Mouse (Mus musculus) adrenal gland, postnatal 14 days (tissue): Measurements from ENCODE around the gene Prss27. TPM values are rescaled to one million over a fixed set of nuclear protein-coding genes. Genes with fewer than 3 reads are reported as not detected.
"Not testable (repeated sequence)": the region's sequence is repeated elsewhere in the genome, so short reads cannot be mapped to it uniquely, and the experiment has no call there.

Experiments
- DNase-seq: peaks from one replicate; pipeline ENCODE4 v3.0.0; 2021; ENCODE audit warnings: mixed read lengths
- total RNA-seq: library from RNA; stranded (reverse); gene quantifications from 2 replicates; pipeline ENCODE4 v1.2.3, GENCODE M21; 2021

The Prss27 gene
- total RNA-seq, 1 experiment from 2014 or later = 1.6 TPM

DNA sequence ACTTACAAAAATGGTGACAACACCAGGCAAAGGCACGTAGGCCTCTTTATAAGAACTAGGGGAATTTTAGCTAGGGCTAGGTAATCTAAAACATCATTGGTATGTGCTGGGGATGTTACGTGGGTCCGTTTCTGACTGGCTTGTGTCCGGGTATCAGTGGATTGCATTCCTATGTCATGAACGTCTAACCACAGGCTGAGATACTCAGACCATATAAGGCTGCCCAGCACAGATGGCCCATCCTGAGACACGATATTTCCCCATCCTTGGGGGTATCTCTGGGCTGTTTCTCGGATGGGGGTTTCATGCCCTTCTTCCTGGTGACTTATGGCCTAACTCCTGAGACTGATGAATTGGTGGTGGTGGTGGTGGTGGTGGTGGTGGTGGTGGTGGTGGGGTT, 2.9 kb upstream of the Prss27 start:
- DNase-seq = no peak

DNA sequence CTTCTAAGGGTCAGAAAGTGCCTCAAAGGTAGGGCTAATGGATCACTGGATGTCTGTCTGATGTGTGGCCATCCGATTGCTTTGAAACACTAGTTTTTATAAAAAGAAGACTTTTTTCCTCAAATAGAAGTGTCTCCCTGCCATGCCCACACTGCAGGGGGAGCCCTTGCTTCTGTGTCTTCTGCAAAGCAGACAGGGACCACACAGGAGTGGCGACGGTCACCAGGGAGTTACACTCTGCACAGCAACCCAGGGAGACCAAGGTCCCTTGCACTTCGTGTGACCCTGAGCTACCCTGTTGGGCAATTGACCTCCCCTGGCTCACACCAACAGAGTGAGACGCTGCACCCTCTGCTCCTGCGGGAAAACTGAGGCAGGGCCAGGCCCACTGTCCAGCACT, 990 bp upstream of the Prss27 start:
- DNase-seq = peak; percentile 69

DNA sequence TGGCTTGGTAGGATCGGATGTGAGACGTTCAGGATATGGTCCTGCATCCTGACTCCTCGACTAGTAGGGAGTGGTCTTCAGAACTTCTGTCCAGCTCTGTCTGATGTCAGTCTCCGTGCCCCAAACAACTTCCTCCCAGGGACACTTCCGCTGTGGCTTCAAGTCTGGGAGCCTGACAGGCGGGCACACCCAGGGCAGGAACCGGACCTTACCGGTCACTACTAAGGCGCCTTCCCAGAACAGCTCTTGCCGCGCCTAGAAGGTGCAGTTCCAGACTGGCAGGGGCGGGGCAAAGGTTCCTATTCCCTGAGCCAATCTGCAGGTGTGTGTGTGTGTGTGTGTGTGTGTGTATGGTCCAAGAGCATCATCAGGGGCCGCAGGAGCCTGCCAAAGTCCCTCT, 584 bp upstream of the Prss27 start:
- no peak for DNase-seq

DNA sequence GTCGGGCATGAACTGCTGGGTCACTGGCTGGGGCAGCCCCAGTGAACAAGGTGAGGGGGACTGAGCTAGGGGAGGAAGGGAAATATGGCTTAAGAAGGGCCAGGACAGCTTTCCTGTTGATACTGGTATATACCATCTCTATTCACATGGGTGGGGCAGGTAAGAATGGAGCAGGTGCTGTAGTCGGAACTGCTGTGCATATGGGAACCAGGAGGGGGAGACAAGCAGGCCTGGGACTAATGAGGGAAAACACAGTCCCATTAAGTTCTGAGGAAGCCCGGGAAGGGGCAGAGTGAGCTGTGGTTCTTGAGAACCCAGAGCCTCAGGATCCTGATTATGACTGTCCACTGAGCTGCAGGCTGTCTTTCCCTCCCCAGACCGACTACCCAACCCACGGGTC, 6.5 kb downstream of the Prss27 start:
- no peak for DNase-seq

DNA sequence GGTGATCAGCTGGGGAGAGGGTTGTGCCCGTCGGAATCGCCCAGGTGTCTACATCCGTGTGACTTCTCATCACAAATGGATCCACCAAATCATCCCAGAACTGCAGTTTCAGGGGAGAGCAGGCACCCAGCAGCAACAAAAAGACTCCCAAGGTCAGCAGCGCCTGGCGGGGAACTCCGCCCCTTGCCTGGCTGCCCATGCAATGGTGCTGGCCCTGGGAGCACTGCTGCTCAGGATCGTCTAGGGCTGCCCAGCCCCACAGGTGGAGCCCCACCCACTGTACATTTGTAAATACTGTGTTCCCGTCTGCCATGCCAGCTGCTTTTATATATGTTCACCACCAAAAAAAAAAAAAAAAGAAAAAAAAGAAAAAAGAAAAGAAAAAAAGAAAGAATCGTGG, 7.7 kb downstream of the Prss27 start:
- DNase-seq = peak; percentile 63

DNA sequence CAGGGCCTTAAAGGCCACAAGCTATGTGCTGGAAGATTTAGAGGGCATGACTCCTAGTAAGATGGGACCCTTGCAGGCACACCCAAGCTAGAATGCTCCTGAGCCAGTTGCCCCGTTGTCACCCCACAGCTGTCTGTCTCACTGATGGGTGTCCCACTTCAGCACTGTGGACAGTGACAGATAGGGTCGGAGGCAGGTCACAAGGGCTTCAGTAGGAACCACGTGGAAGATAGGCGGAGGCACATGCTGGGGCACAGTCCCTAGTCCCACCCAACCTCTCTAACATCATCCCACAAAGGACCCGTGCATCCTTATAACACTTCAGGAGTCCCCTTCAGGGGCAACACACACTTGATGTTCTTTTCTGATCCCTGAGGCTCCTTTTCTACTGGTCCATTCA, 8.1 kb downstream of the Prss27 start:
- no peak for DNase-seq

DNA sequence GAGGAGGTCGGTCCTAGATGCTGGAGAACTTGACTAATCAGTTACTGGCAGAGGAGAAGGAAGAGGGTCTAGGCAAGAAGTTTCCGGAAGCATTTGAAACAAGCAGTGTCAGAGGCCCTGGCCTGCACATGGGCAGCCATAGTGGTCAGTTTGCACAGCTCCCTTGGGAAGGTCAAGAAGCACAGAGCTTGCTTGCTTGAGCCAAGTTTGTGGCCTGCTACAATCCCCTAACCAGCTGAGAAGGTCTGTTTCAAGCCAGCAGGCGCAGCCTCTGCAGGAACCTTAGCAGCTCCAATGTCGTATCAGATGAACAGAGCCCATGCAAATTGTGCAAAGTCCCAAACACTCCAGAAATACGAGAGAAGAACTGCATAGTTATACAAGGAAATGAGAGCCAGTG, 10.1 kb downstream of the Prss27 start:
- no peak for DNase-seq

DNA sequence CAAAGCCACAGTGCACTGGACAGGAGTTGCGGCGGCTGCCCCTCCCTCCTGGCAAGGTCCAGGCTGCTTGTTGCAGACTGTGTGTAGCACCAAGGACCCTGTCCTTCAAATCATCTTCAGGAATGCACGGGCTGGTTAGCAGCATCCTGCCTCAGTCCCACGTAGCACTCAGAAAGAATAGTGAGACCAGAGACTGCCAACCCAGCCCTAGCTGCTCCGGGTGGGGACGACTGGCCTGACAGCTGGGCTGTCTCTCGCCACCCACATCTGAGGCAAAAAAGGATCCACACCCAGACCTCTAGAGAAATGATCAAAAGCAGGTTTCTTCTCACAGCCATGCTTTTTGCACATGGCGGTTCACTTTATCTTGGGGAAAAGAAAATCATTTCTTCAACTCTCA, 11.1 kb downstream of the Prss27 start:
- peak; percentile 32 for DNase-seq

DNA sequence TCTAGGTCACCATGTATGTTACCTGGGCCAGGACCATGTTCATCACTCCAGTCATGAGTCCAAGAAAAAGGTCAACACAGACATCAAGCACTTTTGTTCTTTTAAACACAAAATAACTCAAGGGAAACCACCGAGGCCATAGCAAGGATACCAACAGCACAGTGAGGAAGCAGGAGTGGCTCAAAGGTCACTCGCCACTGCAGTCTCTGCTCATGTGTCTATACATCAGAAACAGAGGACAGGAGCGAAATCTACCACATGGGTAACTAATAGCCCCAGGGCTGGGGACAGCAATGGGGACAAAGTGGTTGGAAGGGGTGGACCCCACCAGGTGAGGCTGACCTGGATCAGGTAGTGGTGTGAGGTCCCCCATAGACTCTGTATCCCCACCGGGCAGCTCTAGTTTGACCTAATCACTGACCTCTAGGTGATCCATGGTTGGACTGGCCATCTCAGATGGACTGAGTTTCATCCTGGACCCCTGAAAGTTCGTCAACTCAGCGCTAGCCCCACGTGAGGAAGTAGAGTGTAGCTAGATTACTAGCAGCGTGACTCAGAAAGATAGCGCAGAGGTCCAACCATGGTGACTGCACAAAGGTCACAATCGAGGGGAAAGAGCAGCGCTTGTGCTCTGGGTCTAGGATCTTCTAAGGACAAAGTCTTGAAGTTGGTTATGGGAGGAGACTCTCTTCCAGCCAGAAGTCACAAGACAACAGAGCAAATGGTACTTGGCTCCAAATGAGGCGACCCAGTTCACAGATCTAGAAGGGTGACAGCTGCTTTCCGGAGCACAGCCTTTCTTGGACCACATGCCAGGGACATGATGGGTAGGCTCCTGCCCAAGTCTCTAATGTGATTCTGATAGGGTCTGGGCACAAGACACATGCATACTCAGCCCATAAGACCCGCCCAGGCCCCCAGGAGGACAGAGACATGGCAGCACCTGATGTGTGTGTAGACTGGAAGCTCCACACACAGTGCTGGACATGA, 19.0 kb downstream of the Prss27 start:
- DNase-seq = no peak

DNA sequence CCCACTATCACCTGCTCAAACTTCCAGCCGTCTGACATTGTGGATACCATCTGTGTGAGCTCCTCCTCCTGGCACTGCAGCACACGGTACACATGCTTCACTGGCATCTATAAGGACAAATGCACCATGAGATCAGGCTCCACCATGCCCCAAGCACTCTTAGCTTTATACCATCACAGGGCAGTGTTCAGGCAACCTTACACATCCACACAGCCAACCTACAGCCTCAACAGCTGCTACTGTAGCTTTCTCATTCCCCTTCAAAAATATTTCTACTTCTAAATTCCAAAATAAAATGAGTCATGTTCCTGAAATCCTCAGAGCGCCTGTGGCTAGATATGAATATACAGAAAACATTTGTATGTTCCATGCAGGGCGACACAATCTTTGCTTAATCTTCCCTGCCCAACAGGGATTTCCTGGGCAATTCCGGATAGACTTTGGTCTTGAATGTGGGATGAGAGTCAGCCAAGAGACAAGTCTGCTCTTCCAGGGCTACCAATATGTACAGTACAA, 19.8 kb downstream of the Prss27 start:
- DNase-seq = no peak

DNA sequence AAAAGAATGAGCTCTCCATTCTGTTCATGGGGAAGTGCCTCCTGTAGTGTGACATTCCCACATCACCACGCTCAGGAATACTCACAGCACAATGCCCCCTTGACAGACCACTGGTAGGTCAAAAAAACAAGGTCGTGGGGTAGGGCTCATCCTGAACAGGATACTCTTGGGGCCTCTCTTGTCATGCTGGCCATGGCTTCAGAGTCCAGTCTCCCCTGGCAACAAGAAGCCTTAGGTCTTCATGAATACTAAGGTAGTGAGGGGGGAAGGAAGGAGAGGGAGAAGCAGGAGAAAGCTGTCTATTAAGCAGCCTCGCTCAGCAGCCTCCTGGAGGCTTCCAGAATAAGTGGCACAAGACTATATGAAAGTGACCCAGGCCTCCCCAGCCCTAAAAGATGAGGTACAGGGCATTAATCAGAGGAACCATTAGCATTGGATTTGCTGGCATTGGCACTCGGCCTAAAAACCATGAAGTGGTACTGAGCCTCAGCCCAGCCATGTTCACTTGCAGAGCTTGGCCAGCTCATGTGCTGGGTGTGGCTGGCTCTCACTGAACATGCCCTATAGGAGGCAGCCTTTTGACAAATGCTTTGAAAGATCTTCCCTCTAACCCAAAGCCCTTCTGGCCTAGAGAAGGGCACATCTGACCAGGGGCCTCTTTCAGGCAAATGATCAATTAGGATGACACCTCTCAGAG, 24.7 kb downstream of the Prss27 start:
- DNase-seq = no peak

DNA sequence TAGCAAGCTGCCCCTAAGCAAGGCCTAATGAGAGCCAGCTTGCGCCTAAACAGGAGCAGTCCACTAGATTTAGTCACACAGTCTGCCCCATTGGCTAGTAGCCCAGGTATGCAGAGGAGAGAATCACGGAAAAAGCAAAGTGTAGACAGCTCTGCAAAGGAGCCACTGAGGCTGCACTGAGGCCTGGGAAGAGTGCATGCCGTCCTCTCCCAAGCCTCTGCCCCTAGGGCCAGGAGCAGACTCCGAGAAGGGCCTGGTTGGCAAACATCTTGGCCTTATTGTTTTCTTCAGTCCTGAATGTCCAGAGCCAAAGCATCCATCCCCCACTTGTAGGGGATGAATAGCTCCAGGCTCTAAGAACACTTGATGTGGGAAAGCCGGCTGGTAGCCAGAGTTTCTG, 30.3 kb downstream of the Prss27 start:
- DNase-seq = no peak

DNA sequence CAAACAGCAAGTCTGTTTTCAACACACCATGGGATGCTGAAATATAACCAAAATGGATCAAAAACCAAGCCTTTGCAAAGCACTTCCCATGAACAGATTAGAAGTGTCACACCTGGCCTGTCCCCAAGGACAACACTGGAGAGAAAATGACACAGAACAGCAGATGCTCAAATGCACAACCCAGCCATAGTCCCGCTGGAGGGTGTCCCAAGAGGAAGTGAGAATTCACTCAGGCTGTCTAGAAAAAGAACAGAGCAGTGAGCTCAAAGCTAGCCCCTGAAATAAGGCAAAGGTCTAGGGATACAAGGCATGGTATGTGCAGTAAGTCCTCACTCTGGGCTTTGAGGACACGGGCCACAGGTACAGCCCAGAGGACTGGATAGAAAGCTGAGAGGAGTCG, 31.6 kb downstream of the Prss27 start:
- no peak for DNase-seq

DNA sequence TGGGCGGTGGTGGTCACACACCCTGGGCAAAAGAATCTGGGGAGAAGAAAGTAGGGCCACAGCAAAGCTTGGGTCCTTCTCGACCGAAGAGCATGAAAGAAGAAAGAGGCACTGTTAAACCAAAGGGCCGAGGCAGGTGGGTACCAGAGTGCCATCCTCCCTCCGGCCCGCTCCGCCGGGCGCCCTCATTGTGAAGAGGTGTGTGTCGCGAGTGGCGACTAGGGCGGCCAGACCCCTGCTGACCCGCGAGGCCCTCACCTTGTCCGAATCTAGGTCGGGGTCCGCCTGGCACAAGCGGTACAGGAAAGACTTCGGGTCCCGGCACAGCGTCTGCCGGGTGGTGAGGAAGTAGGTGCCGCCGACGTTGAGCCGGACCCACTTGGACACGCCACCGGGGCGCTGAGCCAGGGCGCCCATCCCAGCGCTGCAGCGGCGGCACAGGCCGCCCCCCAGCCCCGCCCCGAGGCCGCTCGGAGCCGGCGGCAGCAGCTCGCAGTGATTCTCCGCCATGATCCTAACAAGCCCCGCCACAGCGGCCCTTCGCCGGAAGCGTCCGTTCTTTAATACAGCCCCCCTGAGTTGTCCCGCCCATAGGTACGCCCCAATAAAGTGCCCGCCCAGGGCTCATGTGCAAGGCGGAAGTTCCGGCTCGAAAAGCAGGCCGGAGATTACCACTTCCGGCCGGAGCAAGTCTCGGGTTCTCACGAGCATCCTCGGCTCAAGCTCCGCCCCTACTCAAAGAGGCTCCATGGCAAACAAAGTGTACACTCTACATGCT, 35.2 kb downstream of the Prss27 start, which contains the start of gene Kctd5:
Gene Kctd5, minus strand, starts transcription at position 567 of the 778 bp plus-strand sequence.
- DNase-seq = peak; percentile 97

DNA sequence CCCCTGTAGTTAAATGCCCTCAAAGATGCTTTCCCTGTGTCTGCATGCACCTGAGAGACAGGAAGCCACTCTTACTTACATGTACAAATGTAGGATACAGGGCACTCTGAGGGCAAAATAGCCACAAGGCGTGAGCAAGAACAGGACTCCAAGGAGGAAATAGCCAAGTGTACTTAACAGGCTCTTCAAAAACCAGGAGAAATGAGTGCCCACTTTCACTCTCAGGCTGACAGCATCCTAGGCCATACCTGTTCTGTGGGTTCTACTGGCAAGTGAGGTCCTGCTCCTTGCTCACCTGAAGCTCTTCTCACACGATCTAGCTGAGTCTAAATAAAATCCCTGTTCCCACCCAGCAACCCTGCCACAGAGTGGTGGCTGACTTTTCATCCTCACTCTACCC, 39.2 kb downstream of the Prss27 start:
- no peak for DNase-seq

DNA sequence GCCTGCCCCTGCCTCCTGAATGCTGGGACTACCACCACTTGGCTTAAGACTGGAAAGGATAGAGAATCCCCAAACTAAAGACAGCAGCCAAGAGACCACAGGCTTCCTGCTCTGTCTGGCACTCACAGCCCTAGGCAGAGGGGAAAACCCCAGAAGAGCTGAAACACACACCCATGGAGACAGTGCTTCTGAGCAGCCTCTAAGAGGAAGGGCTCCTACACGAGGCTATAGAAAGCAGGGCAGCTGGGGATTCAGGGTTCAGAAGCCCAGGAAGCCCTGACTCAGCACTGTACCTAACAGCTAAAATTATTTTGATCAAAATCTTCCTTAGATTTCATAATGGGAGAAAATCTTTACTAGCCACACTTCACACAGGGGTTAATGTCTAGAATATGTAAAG, 46.6 kb downstream of the Prss27 start:
- DNase-seq = no peak

DNA sequence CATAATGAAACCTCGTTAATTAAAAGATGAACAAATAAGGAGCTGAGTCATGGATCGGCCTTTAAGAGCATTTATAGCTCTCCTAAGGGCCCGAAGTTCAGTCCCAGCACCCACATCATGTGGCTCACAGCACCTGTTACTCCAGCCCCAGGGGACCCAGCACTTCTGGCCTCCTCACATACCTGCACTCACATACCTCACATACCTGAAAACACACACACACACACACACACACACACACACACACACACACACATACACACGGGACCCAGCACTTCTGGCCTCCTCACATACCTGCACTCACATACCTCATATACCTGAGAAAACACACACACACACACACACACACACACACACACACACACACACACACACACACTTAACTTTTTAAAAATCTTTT, 48.5 kb downstream of the Prss27 start:
- DNase-seq = not testable (repeated sequence)

DNA sequence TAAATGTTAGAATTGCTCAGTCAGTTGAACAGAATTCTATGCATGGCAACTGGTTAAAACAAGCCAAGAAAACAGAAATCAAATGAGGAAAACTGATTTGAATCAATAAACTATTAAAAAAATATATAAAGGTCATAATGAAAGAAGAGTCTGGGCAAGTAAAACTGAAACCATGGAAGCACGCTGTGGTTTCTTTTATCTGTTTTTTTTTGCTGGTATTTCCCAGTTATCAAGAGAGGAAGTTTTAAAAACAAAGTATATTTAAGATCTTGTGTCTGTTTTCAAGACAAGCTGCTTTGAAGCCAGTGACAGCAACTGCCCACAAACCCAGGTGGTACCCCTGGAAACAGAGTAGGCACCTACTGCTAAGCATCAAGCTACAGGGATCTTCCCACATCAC, 52.6 kb downstream of the Prss27 start:
- no peak for DNase-seq
